Mouse (Mus musculus): ENCODE measurements around the gene Cdk5r1. TPM values are rescaled to one million over a fixed set of nuclear protein-coding genes. Genes with fewer than 3 reads are reported as not detected.

Cdk5r1 gene
- 0.29 and 0.35 TPM in 2 replicates for polyA plus RNA-seq (2015; fragmentation: Nextera tagmentation; extraction: Ambion mirVana)

DNA sequence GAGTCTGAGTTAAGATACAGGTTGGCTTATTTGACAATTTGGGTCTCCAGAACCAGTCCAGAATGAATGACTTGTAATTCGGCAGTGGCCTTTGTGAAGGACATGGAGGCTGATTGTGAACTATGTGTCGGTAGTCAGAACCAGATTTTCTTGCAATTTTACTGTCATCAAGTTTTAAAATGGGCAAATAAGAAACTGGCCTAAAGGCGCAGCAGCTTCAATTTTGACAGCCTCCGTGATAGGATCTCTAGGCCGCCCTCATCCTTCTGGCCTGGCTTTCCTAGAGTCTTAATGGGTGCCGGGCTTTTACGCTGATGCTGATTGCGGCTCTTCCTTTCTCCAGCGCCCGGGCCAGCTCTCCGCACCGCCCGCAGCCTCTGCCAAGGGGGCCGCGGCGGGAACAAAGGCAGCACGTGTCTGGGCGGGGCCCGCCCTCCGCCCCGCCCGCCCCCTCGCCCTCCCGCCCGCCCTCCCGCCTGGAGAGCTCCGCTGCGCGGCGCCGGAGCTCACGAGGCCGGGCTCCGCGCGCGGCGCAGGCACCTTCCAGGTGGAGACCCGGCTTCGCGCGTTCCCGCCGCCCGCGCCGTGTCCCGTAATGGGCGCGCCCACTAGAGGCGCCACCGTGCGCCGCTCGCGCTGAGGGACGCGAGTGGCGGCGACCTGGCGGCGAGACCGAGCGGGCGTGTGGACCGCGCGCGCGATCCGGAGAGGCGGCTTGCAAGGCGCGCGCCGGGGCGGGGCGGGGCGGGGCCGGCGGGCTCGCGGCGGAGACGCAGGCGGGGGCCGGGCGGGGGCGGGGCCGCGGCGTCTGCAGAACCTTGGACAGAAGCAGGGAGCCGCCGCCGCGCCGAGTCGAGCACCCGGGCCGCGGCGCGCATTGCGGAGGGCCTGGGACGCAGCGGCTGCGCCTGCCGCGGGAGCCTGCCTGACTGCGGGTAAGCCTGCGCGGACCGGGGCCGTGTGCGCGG is at the start of gene Cdk5r1:
Gene Cdk5r1 (plus strand): TSS at position 802 of the 968 bp plus-strand sequence.

DNA sequence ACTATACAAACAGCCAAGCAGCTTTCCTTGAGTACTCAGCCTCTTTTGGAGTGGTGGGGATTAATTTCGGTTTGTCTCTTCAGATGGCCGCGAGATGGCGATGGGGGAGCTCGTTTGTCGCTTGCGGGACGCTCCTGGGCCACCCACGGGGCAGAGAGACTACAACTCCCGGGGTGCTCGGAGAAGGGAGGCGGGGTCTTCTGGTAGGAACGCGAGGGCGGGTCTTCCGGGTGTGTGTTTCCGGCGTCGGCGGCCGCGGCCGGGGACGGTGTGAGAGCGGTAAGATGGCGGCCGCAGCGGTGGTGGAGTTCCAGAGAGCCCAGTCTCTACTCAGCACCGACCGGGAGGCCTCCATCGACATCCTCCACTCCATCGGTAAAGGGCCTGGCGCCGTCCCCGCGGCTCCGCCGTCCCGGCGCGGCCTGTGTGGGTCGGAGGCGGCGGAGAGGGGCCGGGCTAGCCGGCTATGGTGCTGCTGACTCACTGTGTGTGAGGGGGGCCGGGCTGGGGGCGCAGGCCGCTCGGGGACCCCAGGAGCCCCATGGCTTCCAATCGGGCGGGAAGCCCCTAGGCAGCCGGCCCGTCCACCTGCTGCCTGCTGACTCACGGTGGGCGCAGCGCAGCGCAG is 48.3 kb upstream of the Cdk5r1 start, which contains the start of gene Psmd11:
Gene Psmd11 (plus strand): TSS at position 235 of the 628 bp plus-strand sequence.

Other genes with a start within 250 kb of the Cdk5r1 start
- gene Rhbdl3, start 176.1 kb upstream of the Cdk5r1 start, polyA plus RNA-seq (2015; fragmentation: Nextera tagmentation; extraction: Ambion mirVana), result 1.6 and 1.7 TPM in 2 replicates
- gene 5730455P16Rik, start 99.0 kb upstream of the Cdk5r1 start, polyA plus RNA-seq (2015; fragmentation: Nextera tagmentation; extraction: Ambion mirVana), result 12.2 and 15.0 TPM in 2 replicates
- gene Zfp207, start 93.7 kb upstream of the Cdk5r1 start, polyA plus RNA-seq (2015; fragmentation: Nextera tagmentation; extraction: Ambion mirVana), result 118 and 137 TPM in 2 replicates
- 156 and 159 TPM in 2 replicates for gene Psmd11, start 48.4 kb upstream of the Cdk5r1 start, polyA plus RNA-seq (2015; fragmentation: Nextera tagmentation; extraction: Ambion mirVana)